Mouse (Mus musculus) heart, adult 2 months (tissue): Measurements from ENCODE around the gene Cd38. TPM values are rescaled to one million over a fixed set of nuclear protein-coding genes. Genes with fewer than 3 reads are reported as not detected.

Source experiments
- DNase-seq, 2 experiments: peaks; one replicate each; pipeline ENCODE4 v3.0.0; 2021
- H3K27ac ChIP-seq: fragments of 200-600 bp; 2 replicates; pipeline ENCODE4 v1.8.1; 2022
- H3K27me3 ChIP-seq: fragments of 200-500 bp; 2 replicates; pipeline ENCODE4 v1.6.1; 2012; ENCODE audit warnings: mild to moderate bottlenecking, low read length, inconsistent platforms, mixed read lengths; ENCODE audit not compliant: control insufficient read depth, insufficient read depth
- H3K36me3 ChIP-seq: fragments of 200-500 bp; 2 replicates; pipeline ENCODE4 v1.6.1; 2012; ENCODE audit warnings: low read length, inconsistent platforms; ENCODE audit not compliant: control insufficient read depth, insufficient read depth
- H3K4me1 ChIP-seq: fragments of 200-500 bp; 2 replicates; pipeline ENCODE4 v1.6.1; 2011; ENCODE audit warnings: low read length; ENCODE audit not compliant: control insufficient read depth, insufficient read depth
- H3K4me3 ChIP-seq: fragments of 200-600 bp; 2 replicates; pipeline ENCODE4 v1.8.1; 2022
- H3K79me2 ChIP-seq: fragments of 200-500 bp; replicated peaks from 2 replicates; pipeline ENCODE4 v1.6.1; 2012; ENCODE audit warnings: mild to moderate bottlenecking, inconsistent platforms, low read length, moderate library complexity, mixed read lengths; ENCODE audit not compliant: control insufficient read depth, insufficient read depth
- H3K9ac ChIP-seq: fragments of 200-500 bp; 2 replicates; pipeline ENCODE4 v1.6.1; 2012; ENCODE audit warnings: low read depth, mild to moderate bottlenecking, control low read depth, inconsistent platforms, low read length, mixed read lengths
- CTCF ChIP-seq: fragments of 200-600 bp; IDR thresholded peaks from 2 replicates; pipeline ENCODE4 v1.8.1; 2022; ENCODE audit warnings: antibody characterized with exemption, mild to moderate bottlenecking, moderate library complexity
- EP300 ChIP-seq: fragments of 200-500 bp; IDR thresholded peaks from 2 replicates; pipeline ENCODE4 v1.6.1; 2011; ENCODE audit warnings: low read depth, low read length, control low read depth; ENCODE audit not compliant: insufficient read depth
- POLR2A ChIP-seq: fragments of 200-500 bp; IDR thresholded peaks from 2 replicates; pipeline ENCODE4 v1.6.1; 2011; ENCODE audit warnings: mild to moderate bottlenecking, low read depth, low read length, control low read depth; ENCODE audit not compliant: insufficient read depth
- WGBS: fragments of 180-500 bp; shearing (Covaris S2); methylation state at CpG from one replicate; pipeline ENCODE4 v1.1.7; 2018; 5-methylcytosine and 5-hydroxymethylcytosine counted together
- intact Hi-C: fragments of 180-260 bp; cut with DNase I; formaldehyde crosslinking; loops from one replicate; pipeline ENCODE4 v1.15.1; 2025
- polyA plus RNA-seq: library from polyadenylated mRNA; depleted of rRNA; stranded (reverse); fragments of >200 nt; gene quantifications from 2 replicates; pipeline ENCODE4 v1.2.3, GENCODE M21; 2012
- total RNA-seq, 2 experiments: library from RNA; stranded (reverse); gene quantifications; 2 replicates each; pipeline ENCODE4 v1.2.3; 2021

The Cd38 gene
- total and polyA plus RNA-seq, 3 experiments, result 7.3 to 8.6 (median 7.5) TPM

DNA sequence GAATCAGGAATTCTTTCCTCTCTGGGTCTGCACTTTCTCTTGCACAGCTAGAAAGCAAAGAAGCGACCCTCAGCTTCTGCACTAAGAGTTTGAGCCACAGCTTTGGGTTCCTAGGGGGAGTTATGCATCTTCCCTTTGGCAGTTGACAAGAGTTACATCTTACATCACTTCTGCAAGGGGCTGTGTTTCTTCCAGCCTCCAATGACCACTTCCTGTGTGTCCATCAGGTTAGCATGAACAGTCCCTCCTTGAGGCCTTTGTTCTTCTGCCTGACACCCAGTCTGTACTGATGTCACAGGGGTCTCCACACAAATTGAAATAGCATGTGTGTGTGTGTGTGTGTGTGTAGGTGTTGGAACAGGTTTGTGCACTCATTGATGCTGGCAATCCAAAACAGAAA lies 4.3 kb downstream of the Cd38 start:
- no peak for TF ChIP-seq CTCF
- no peak for TF ChIP-seq POLR2A
- TF ChIP-seq EP300, result no peak
- Histone ChIP-seq H3K27me3 (no peaks in the 10 kb centered on the region), H3K79me2 (no peaks in the 10 kb centered on the region), H3K4me1 (peaks cover 3% of the 10 kb centered on the region), H3K4me3 (no peak overlapping the region), H3K27ac (no peak overlapping the region), H3K9ac (no peak overlapping the region), H3K36me3 (peaks cover 3% of the 10 kb centered on the region)
- intact Hi-C loops, result no loop called here
- 77% methylated on average over 1 of the region's 1 CpGs for WGBS
- DNase-seq, result no peak

DNA sequence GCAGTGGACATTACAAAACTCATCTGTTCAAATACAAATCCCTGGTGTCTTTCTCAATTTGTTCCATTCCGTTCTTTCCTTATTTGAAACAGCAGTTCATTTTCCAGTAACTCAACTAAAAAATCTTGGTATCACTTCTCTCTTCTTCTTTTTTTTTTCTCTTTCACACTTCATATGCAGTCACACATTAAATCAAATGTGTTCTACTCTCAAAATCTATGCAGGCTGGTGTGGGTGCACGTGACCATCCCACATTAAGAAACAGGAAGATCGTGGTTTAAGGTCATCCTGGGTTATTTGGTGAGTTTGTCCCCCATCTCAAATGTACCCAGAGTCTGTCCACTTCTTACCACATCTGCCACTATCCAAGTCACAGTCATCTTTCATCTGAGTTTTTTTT lies 13.7 kb downstream of the Cd38 start:
- Histone ChIP-seq H3K4me3 (no peak overlapping the region), H3K27ac (no peak overlapping the region), H3K9ac (no peak overlapping the region), H3K79me2 (no peaks in the 10 kb centered on the region), H3K4me1 (peaks cover 2% of the 10 kb centered on the region), H3K36me3 (peaks cover 9% of the 10 kb centered on the region), H3K27me3 (no peaks in the 10 kb centered on the region)
- DNase-seq, result peak in 1 of 2 experiments; percentile 26
- intact Hi-C loops, result no loop called here
- no peak for TF ChIP-seq POLR2A
- no peak for TF ChIP-seq EP300
- WGBS, result 78% methylated on average over 3 of the region's 3 CpGs

DNA sequence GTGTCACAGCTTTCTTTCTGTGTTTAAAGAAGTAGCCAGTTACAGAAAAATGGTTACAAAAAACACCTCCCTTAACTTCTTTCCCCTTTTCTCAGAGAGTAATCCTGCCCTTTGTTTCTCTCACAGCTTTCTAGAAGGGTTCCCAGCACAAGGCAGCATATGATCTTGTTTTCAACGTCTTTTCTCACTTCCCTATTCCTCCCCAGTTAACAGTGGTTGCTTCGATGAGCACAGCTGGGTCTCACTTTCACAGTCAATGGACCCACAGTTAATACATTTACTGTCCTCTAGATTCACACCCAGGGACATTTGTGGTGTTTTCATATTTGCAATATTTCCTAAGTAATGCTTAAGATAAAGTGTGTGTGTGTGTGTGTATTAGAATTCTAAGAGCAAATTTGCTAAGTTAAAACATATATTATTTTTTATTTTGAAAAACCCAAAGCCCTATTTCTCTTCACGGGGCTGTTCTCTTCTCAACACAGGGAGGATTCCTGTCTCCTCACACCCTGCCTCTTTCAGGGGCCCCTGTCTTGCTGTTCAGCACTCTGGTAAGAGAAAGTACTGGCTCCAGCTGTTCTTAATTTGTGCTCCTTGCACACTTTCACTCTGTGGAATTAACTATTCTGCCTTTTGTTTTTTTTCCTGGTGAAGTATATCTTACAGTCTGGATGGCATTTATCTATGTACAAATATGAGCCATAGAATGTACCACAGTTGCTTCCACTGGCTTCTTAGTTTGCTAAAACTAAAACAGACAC lies 16.9 kb downstream of the Cd38 start:
- H3K9ac ChIP-seq, result no peak overlapping the region
- TF ChIP-seq POLR2A (no peak), CTCF (no peak), EP300 (no peak)
- DNase-seq, result peak in 1 of 2 experiments; percentile 9
- H3K4me3 ChIP-seq, result no peak overlapping the region
- intact Hi-C loops, result no loop called here
- H3K36me3 ChIP-seq, result peaks cover 9% of the 10 kb centered on the region
- no peak overlapping the region for H3K27ac ChIP-seq
- no peaks in the 10 kb centered on the region for H3K27me3 ChIP-seq
- 30% methylated on average over 3 of the region's 3 CpGs for WGBS
- peaks cover 3% of the 10 kb centered on the region for H3K4me1 ChIP-seq
- no peaks in the 10 kb centered on the region for H3K79me2 ChIP-seq

DNA sequence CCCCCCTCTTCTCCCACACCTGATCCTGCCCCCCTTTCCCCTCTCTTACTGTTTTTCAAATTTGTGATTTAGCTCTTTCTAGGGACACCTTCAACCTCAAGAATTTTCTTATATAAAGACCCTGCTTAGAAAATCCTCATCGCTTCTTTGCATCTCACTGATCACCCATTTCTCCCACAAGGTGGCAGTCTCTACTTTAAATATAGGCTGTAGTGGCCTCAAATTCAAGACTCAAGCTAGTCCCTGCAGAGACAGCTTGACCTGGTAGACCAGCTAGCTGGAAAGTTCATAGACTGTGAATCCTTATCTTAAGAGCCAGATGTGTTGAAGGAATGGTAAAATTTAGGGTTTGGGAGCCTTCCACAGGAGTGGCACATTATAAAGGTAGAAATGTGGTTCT lies 24.0 kb downstream of the Cd38 start:
- peaks cover 6% of the 10 kb centered on the region for H3K36me3 ChIP-seq
- intact Hi-C loops, result loop anchor here (2.0 kb wide), 1 partner anchor 96 kb away; no protein-coding TSS in a partner anchor
- H3K4me1 ChIP-seq, result peaks cover 4% of the 10 kb centered on the region
- no peaks in the 10 kb centered on the region for H3K79me2 ChIP-seq
- WGBS, result 43% methylated on average over 1 of the region's 1 CpGs
- no peaks in the 10 kb centered on the region for H3K27me3 ChIP-seq
- no peak overlapping the region for H3K9ac ChIP-seq
- H3K4me3 ChIP-seq, result no peak overlapping the region
- TF ChIP-seq POLR2A, result no peak
- peak; percentile 70 for TF ChIP-seq CTCF
- H3K27ac ChIP-seq, result no peak overlapping the region
- no peak for DNase-seq

DNA sequence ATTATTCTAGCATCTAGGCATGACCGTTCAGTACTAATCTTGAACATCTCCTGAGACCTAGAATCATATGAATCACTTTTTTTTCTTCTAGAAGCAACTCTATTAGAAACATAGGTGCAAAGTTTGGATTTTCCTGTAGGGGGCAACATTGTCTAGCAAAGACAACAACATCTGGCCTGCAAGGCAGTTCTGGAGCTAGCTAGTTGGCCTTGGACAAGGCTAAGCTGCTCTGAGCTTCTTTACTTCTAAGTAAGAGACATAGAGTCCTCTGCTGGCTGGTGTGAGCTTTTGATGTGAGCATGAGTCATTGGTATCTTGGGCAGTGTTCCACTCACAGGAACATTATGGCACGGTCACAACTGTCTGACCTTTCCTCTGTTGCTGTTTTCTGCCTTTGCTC lies 25.8 kb downstream of the Cd38 start:
- no peaks in the 10 kb centered on the region for H3K79me2 ChIP-seq
- intact Hi-C loops, result no loop called here
- peaks cover 4% of the 10 kb centered on the region for H3K4me1 ChIP-seq
- DNase-seq, result peak in 1 of 2 experiments; percentile 13
- 51% methylated on average over 2 of the region's 2 CpGs for WGBS
- no peak overlapping the region for H3K27ac ChIP-seq
- peaks cover 6% of the 10 kb centered on the region for H3K36me3 ChIP-seq
- no peak overlapping the region for H3K4me3 ChIP-seq
- H3K27me3 ChIP-seq, result no peaks in the 10 kb centered on the region
- H3K9ac ChIP-seq, result no peak overlapping the region
- TF ChIP-seq CTCF (peak; percentile 74), POLR2A (no peak), EP300 (no peak)

DNA sequence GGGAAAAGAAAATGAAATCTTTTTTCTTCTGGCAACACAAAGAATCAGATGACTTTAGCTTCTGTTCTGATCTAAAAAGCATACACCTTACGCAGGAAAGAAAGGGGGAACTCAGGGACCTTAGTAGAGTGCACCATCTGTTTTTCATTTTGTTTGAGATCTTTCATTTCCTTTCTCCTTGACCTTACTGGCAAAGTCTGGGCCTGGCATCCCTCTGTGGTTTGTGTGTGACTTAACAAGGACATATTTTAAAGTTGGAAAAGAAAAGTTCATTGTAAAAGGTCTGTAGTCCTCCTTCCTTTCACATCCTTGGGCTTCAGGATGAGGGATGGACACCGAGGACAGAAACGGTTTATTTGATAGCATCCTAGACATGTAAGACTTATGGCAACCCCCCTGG lies 27.6 kb downstream of the Cd38 start:
- no peak overlapping the region for H3K27ac ChIP-seq
- DNase-seq, result no peak
- no peaks in the 10 kb centered on the region for H3K27me3 ChIP-seq
- peaks cover 2% of the 10 kb centered on the region for H3K4me1 ChIP-seq
- WGBS, result 44% methylated on average over 3 of the region's 3 CpGs
- H3K9ac ChIP-seq, result no peak overlapping the region
- no peak overlapping the region for H3K4me3 ChIP-seq
- H3K79me2 ChIP-seq, result no peaks in the 10 kb centered on the region
- intact Hi-C loops, result no loop called here
- peaks cover 6% of the 10 kb centered on the region for H3K36me3 ChIP-seq
- TF ChIP-seq CTCF, result no peak
- TF ChIP-seq EP300, result no peak
- no peak for TF ChIP-seq POLR2A
